Mouse (Mus musculus) gastrocnemius, adult 2 months (tissue): ENCODE results near the gene Get4. TPM values are rescaled to one million over a fixed set of nuclear protein-coding genes. Genes with fewer than 3 reads are reported as not detected.
A peak's percentile ranks its signal among the peaks of the same experiment; 100 is the strongest.

Experiments
- DNase-seq: peaks from one replicate; pipeline ENCODE4 v3.0.0; 2022
- H3K27ac ChIP-seq: fragments of 200-600 bp; 2 replicates; pipeline ENCODE4 v1.8.1; 2022; ENCODE audit warnings: mild to moderate bottlenecking
- H3K4me3 ChIP-seq: fragments of 200-600 bp; 2 replicates; pipeline ENCODE4 v1.8.1; 2022; ENCODE audit warnings: mild to moderate bottlenecking, moderate library complexity
- CTCF ChIP-seq: fragments of 200-600 bp; IDR thresholded peaks from 2 replicates; pipeline ENCODE4 v1.8.1; 2022; ENCODE audit warnings: antibody characterized with exemption, mild to moderate bottlenecking, moderate library complexity
- intact Hi-C: fragments of 180-260 bp; cut with DNase I; formaldehyde crosslinking; loops from one replicate; pipeline ENCODE4 v1.15.1; 2025
- total RNA-seq, 2 experiments: library from RNA; stranded (reverse); gene quantifications; 2 replicates each; pipeline ENCODE4 v1.2.3; 2021

Get4 gene
- total RNA-seq, 2 experiments from 2014 or later, result 30.6 to 31.1 TPM

DNA sequence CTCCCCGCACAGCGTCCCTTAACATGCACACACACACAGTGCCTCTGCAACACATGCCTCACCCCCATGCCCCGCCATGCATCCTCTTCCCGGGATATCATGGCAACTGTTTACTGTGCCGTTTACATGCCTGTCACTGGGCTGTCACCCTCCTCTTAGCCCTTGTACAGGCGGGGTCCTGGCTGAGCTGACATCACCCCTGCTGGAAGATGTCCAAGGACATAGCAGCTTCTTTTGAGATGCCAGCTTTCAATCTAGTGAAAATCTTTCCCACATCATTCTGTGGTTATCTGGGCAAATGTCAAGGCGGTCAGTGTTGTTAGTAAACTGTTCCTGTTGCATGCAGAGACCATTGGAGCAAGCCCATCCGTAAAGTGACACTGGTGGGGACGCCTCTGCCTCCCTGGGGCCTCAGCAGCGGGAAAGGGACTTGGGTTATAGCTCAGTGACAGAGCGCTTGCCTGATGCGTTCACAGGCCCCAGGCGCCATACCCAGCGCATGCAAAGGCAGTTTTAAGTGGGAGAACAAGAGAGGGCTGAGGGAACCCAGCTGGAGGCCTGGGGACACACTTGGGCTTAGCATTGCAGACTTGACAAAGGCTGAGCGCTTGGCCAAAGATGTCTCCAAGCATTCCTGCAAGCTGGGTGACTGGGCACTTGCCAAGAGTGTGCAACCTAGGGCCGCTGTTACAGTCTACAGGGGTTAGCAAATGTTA is 18.8 kb downstream of the Get4 start:
- Histone ChIP-seq H3K27ac (no peak overlapping the region), H3K4me3 (no peak overlapping the region)
- intact Hi-C loops, result loop anchor here (10.0 kb wide), 1 partner anchor 144 kb away; no protein-coding TSS in a partner anchor
- DNase-seq, result no peak
- no peak for TF ChIP-seq CTCF

- H3K27ac ChIP-seq, result no peak overlapping the region
- DNase-seq, result no peak
- no peak overlapping the region for H3K4me3 ChIP-seq
- intact Hi-C loops, result loop anchor here (10.0 kb wide), 1 partner anchor 143 kb away; no protein-coding TSS in a partner anchor
- TF ChIP-seq CTCF, result no peak
Measured at GRCm38 (mm10) chr5:139271994-139272554, 19.9 kb downstream of the Get4 start.

DNA sequence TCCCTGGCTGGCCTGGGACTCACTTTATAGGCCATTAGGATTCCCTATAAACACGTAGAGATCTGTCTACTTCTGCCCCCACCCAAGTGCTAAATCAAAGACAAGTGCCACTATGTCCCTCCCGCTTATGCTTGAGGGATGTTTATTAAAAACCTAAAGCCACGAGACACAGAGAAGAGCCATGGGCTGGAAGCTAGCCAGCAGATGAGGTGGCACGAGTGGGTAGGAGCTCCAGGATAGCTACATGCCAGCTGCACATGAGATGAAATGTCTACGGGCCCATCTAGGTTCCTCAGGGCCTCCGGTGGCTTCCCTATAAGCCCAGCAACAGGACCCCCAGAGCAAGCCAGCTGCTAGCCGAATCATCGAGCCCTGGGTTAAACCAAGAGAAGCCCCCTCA is 25.2 kb downstream of the Get4 start:
- Histone ChIP-seq H3K4me3 (no peak overlapping the region), H3K27ac (no peak overlapping the region)
- intact Hi-C loops, result loop anchor here (10.0 kb wide), 1 partner anchor 138 kb away; no protein-coding TSS in a partner anchor
- DNase-seq, result no peak
- TF ChIP-seq CTCF, result no peak

GRCm38 (mm10) chr5:139281373-139282112 is 29.4 kb downstream of the Get4 start:
- intact Hi-C loops, result loop anchor here (2.0 kb wide), 3 partner anchors 43 to 223 kb away; partner anchors contain the start of gene Adap1
- no peak for TF ChIP-seq CTCF
- DNase-seq, result no peak
- Histone ChIP-seq H3K4me3 (no peak overlapping the region), H3K27ac (no peak overlapping the region)

DNA sequence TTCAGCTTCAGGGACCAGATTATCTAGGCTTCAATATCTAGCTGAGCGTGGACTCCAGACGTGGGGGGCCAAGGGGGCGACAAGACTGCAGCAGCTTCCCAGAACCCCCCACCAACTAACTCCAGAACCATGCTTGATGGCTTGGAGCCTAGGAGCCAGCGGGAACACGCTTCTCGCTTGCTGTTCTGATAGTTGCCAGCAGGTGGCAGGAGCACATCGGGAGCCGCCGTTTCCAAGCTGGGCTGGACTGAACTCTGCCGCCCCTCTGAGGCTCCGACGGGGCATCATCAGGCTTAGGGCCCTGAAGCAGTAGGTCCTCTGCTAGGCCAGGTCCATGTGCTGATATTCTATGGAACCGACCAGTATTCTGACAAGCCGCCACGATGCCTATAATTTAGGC is 30.1 kb downstream of the Get4 start:
- peak; percentile 99 for TF ChIP-seq CTCF
- H3K27ac ChIP-seq, result no peak overlapping the region
- no peak overlapping the region for H3K4me3 ChIP-seq
- DNase-seq, result peak; percentile 88
- intact Hi-C loops, result loop anchor here (2.0 kb wide), 3 partner anchors 43 to 223 kb away; partner anchors contain the start of gene Adap1

DNA sequence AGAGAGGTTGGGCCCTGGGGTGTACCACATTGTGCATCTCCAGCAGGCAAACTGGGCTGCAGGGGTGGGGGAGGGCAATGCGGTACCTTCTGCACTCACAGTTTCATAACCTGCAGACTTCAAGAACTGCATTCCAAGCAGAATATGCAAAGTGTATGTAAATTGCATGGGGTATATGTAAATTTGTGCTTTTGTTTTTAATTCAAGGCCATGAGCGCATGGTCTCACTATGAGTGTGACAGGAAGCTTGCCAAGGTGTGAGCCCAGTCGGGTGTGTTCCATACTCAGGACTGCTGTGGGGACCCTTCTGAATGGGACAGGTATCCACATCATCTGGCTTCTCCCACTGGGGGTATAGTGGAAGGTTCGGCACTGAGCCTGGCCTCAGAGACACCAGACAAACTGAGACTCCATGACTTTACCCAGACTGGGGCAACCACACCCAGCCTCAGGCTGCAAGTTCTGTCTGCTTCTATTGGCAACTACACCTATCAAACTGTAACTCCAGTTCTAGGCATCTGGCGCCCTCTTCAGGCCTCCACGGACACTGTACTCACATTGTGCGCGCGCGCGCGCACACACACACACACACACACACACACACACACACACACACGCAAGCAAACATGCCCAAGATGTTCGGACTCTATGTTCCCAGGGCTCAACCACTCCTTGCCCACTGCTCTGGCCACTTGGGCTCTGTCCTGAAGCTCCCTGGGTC is 31.5 kb downstream of the Get4 start:
- no peak overlapping the region for H3K4me3 ChIP-seq
- no peak overlapping the region for H3K27ac ChIP-seq
- DNase-seq, result no peak
- intact Hi-C loops, result loop anchor here (2.0 kb wide), 3 partner anchors 41 to 221 kb away; partner anchors contain the start of gene Adap1
- no peak for TF ChIP-seq CTCF

- peak overlapping the region; percentile 54 for H3K27ac ChIP-seq
- no peak for DNase-seq
- H3K4me3 ChIP-seq, result no peak overlapping the region
- intact Hi-C loops, result no loop called here
- no peak for TF ChIP-seq CTCF
Measured at GRCm38 (mm10) chr5:139285383-139286067, 33.4 kb downstream of the Get4 start.

DNA sequence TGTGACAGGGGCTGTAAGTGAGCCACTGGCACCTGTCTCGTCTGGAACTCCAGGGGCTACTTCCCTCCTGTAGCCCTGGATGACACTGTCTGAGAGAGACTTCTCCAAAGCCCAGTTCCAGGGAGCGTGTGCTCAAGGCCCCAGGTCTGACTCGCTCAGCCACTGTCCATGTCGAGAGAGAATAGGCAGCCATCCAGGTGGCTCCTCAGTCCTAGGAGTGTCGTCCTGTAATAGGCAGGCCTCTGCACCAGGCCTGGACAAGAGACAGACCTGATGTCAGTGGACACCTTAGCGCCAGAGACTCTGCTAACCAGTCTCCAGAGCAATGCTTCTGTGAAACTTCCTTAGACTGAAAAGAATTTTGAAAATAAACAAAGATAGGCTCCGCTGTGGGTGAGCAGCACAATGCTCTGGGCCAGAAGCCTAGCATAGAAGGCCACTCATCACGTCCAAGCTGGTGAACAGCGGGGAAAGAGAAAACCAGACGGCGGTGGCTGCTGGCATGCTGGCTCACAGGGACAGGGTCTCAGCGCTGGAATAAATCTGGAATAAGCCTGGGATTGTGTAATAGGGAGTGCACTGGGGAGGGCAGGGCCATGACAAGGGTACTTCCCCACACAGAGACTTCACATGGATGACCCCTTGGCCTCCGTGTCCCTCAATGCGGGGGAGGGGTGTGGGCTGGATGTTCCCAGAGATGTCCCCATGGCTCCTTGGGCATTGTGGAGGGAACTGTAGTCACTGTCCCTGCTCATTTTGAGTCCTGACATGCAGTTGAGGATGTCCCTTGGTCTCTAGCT is 34.2 kb downstream of the Get4 start:
- TF ChIP-seq CTCF, result no peak
- intact Hi-C loops, result no loop called here
- Histone ChIP-seq H3K27ac (peak overlapping the region; percentile 54), H3K4me3 (no peak overlapping the region)
- DNase-seq, result no peak

DNA sequence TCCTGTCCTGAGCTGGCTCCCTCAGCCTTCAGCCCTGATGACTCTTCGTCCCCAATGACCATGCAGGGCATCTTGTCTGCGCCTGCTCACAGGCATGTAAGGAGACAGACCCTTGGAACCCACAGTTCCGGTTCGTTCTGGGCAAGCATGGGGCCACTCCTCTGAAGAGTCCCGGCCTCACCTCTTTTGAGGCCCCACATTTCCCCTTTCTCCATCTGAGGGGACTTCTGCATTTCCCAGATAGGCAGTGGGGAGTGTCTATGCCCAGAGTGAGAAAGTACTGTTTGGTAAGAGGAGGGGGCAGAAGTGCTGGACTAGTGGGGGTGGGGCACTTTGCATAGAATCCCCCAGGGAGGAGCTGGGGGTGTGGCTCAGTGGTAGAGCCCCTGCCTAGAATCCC is 35.0 kb downstream of the Get4 start:
- intact Hi-C loops, result no loop called here
- no peak for DNase-seq
- Histone ChIP-seq H3K27ac (peak overlapping the region; percentile 28; the same call in 1 of the 2 replicates), H3K4me3 (no peak overlapping the region)
- no peak for TF ChIP-seq CTCF

DNA sequence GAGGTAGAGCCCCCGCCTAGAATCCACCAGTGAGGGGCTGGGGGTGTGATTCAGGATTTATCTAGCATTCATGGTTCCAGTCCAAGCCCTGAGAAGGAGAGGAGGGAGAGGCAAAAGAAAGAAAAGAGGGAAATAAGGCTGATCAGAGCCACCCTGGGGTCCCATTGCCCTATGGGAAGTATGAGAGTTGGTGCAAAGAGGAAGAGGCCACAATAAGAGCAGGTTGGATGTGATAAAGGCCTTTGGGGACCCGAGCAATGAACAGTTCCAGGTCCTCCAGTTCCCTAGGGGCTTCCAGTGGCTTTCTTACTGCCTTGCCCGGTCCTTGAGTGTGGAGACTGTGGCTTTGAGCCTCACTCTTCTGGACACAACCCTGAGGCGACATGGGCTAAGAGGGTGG is 35.7 kb downstream of the Get4 start:
- Histone ChIP-seq H3K27ac (no peak overlapping the region), H3K4me3 (no peak overlapping the region)
- intact Hi-C loops, result no loop called here
- no peak for DNase-seq
- no peak for TF ChIP-seq CTCF

DNA sequence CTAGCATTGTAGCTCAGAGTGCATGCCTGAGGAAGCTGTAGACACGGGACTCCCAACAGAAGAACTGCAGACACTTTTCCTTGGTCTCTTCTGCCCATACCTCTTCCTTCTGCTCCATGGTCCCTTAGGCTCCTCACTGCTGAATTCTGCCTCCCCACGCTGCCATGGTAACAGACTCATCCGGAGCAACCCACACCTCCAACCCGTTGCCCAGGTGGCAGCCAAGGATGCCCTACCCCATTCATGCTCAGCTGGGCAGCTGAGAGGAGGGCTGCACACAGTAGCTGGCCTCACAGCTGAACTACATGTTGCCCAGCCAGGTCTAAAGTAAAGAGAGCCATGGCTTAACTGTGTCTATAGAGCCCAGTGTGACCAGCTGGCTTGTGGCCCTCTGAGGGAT is 36.5 kb downstream of the Get4 start:
- no peak overlapping the region for H3K27ac ChIP-seq
- intact Hi-C loops, result no loop called here
- no peak for TF ChIP-seq CTCF
- DNase-seq, result no peak
- H3K4me3 ChIP-seq, result no peak overlapping the region
